Mouse (Mus musculus): Measurements from ENCODE around the gene 1700018B08Rik. TPM values are rescaled to one million over a fixed set of nuclear protein-coding genes. Genes with fewer than 3 reads are reported as not detected.

The 1700018B08Rik gene
- polyA plus RNA-seq (2012; ENCODE audit: low replicate concordance) = not detected in 2 replicates

GRCm38 (mm10) chr8:121544276-121544785 is at the start of gene 1700018B08Rik:
1700018B08Rik (minus strand) TSS chr8:121544320.

GRCm38 (mm10) chr8:121590203-121591177 is 46.4 kb upstream of the 1700018B08Rik start, which contains the start of gene Map1lc3b:
Map1lc3b (plus strand) TSS chr8:121590361.

GRCm38 (mm10) chr8:121578676-121579451 is 34.7 kb upstream of the 1700018B08Rik start, which contains the start of gene Fbxo31:
Fbxo31 (minus strand) TSS chr8:121578806.

Other genes starting within 250 kb of the 1700018B08Rik start
- gene Fbxo31, start 34.5 kb upstream of the 1700018B08Rik start, polyA plus RNA-seq (2012; ENCODE audit: low replicate concordance) = 20.7 and 51.6 TPM in 2 replicates
- 33.0 and 79.2 TPM in 2 replicates for gene Map1lc3b, start 46.0 kb upstream of the 1700018B08Rik start, polyA plus RNA-seq (2012; ENCODE audit: low replicate concordance)
- gene Zcchc14, start 108.6 kb upstream of the 1700018B08Rik start, polyA plus RNA-seq (2012; ENCODE audit: low replicate concordance) = 1.00 and 1.0 TPM in 2 replicates
- 0.05 TPM in 1 of 2 replicates, not detected in the other for gene Jph3, start 185.3 kb upstream of the 1700018B08Rik start, polyA plus RNA-seq (2012; ENCODE audit: low replicate concordance)